Mouse (Mus musculus): ENCODE data around the gene Gli2. TPM values are rescaled to one million over a fixed set of nuclear protein-coding genes. Genes with fewer than 3 reads are reported as not detected.

Gene Gli2
- polyA plus RNA-seq, 1 experiment from 2014 or later = 12.9 TPM

DNA sequence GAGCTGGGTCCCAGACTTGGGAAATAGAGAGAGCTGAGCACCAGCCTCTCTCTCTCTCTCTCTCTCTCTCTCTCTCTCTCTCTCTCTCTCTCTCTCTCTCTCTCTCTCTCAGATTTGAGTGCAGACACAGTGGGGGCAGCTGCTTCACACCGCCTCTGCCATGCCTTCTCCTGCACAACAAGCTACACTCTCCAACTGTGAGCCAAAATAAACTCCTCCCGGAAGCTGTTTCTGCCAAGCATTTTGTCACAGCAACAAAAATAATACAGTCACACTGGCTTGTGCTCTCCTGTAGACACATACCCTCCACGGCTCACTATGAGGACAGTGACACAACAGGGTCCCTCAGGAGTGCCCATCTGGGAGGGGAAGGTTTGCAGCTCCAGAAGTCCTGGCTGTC is 36.6 kb downstream of the Gli2 start:
- WGBS = 88% methylated on average over 3 of the region's 3 CpGs

DNA sequence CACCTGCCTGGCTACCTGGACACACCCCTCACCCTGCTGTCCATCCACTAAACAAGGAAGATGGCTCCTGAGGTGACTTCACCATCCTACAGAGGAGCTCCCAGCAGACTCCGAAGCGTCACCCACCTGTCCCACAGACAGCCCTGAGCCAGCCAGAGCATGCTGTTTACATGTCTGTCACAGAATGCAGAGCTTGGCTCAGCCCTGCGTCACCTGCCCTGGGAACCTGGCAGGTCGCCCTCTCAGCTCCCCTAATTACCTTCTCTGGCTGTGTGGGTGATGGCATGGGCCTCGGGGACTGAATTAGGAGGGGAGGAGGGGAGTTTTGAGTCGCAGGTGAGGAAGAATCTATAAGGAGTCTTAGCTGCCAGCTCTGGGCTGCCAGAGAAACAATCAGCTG is 38.3 kb downstream of the Gli2 start:
- WGBS = 84% methylated on average over 6 of the region's 6 CpGs

More for the DNA sequence above, 36.6 kb downstream of the Gli2 start:
- H3K27ac ChIP-seq = no peak overlapping the region
- no peak for DNase-seq (ENCODE audit: extremely low spot score, low spot score)
- peaks cover 52% of the 10 kb centered on the region for H3K36me3 ChIP-seq (replicated peaks)
- no peak overlapping the region for H3K4me3 ChIP-seq
- H3K4me1 ChIP-seq = peaks cover 13% of the 10 kb centered on the region
- no peaks in the 10 kb centered on the region for H3K9me3 ChIP-seq
- H3K27me3 ChIP-seq (ENCODE audit: poor library complexity, severe bottlenecking) = no peaks in the 10 kb centered on the region

GRCm38 (mm10) chr1:119008949-119009348 is 44.5 kb downstream of the Gli2 start:
- Histone ChIP-seq H3K9me3 (no peaks in the 10 kb centered on the region), H3K4me3 (no peak overlapping the region), H3K27me3 (ENCODE audit: poor library complexity, severe bottlenecking) (no peaks in the 10 kb centered on the region), H3K4me1 (peaks cover 62% of the 10 kb centered on the region), H3K27ac (no peak overlapping the region), H3K36me3 (replicated peaks) (peaks cover 33% of the 10 kb centered on the region)
- DNase-seq (ENCODE audit: extremely low spot score, low spot score) = no peak

More for the DNA sequence above, 38.3 kb downstream of the Gli2 start:
- no peak overlapping the region for H3K4me3 ChIP-seq
- no peaks in the 10 kb centered on the region for H3K9me3 ChIP-seq
- H3K36me3 ChIP-seq (replicated peaks) = peaks cover 43% of the 10 kb centered on the region
- peaks cover 15% of the 10 kb centered on the region; the same call in 1 of the 2 replicates for H3K4me1 ChIP-seq
- no peak overlapping the region for H3K27ac ChIP-seq
- H3K27me3 ChIP-seq (ENCODE audit: poor library complexity, severe bottlenecking) = no peaks in the 10 kb centered on the region
- no peak for DNase-seq (ENCODE audit: extremely low spot score, low spot score)

- H3K4me1 ChIP-seq = peaks cover 67% of the 10 kb centered on the region
- H3K27me3 ChIP-seq (ENCODE audit: poor library complexity, severe bottlenecking) = no peaks in the 10 kb centered on the region
- WGBS = 53% methylated on average over 1 of the region's 1 CpGs
- H3K9me3 ChIP-seq = no peaks in the 10 kb centered on the region
- peaks cover 46% of the 10 kb centered on the region for H3K36me3 ChIP-seq (replicated peaks)
- no peak overlapping the region for H3K4me3 ChIP-seq
- H3K27ac ChIP-seq = 0 out of 2 replicates have a peak overlapping the region, but pooled peaks have one; percentile 2
- no peak for DNase-seq (ENCODE audit: extremely low spot score, low spot score)
Observed at GRCm38 (mm10) chr1:119003852-119004398, 49.5 kb downstream of the Gli2 start.

DNA sequence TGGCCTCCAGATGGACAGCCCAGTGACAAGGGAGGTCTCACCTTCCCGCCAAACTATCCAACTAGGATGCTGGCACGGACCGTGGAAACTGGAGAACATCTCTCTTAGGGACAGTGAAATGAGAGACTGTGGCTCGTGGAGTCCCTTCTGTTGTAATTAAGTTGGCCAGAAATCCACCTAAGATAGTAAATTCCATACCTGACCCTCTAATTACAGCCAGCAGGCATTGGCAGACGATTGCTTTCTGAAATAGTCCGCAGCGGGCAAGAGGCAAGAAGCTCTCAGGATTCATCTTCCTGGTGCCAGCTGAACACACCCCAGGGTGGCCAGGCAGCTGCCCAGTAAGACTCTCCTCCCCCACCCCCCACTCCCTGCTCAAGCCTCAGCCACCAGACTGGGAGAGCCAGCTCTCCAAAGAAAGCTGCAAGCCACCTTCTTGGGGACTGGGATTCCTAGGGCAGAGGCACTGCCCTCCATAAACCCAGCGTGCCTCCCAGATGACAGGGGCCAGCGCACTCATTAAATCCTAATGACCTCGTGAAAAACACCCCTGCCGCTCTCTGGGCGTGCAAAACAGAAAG is 51.9 kb downstream of the Gli2 start:
- Histone ChIP-seq H3K4me3 (no peak overlapping the region), H3K27me3 (ENCODE audit: poor library complexity, severe bottlenecking) (no peaks in the 10 kb centered on the region), H3K9me3 (no peaks in the 10 kb centered on the region), H3K4me1 (peaks cover 47% of the 10 kb centered on the region), H3K36me3 (replicated peaks) (peaks cover 63% of the 10 kb centered on the region), H3K27ac (peak overlapping the region; percentile 17; the same call in 1 of the 2 replicates)
- 47% methylated on average over 12 of the region's 12 CpGs for WGBS
- DNase-seq (ENCODE audit: extremely low spot score, low spot score) = no peak

- WGBS = 88% methylated on average over 8 of the region's 8 CpGs
- no peaks in the 10 kb centered on the region for H3K27me3 ChIP-seq (ENCODE audit: poor library complexity, severe bottlenecking)
- no peak for DNase-seq (ENCODE audit: extremely low spot score, low spot score)
- H3K4me1 ChIP-seq = no peaks in the 10 kb centered on the region
- peaks cover 86% of the 10 kb centered on the region for H3K36me3 ChIP-seq (replicated peaks)
- no peaks in the 10 kb centered on the region for H3K9me3 ChIP-seq
- no peak overlapping the region; the same call in 1 of the 2 replicates for H3K27ac ChIP-seq
- no peak overlapping the region for H3K4me3 ChIP-seq
Observed at GRCm38 (mm10) chr1:118994482-118995105, 58.8 kb downstream of the Gli2 start.

- H3K27ac ChIP-seq = no peak overlapping the region
- WGBS = 87% methylated on average over 5 of the region's 5 CpGs
- H3K4me1 ChIP-seq = no peaks in the 10 kb centered on the region
Observed at GRCm38 (mm10) chr1:118993775-118994174, 59.6 kb downstream of the Gli2 start.

GRCm38 (mm10) chr1:118988331-118988730 is 65.1 kb downstream of the Gli2 start:
- 83% methylated on average over 6 of the region's 6 CpGs for WGBS
- Histone ChIP-seq H3K27me3 (ENCODE audit: poor library complexity, severe bottlenecking) (no peaks in the 10 kb centered on the region), H3K9me3 (no peaks in the 10 kb centered on the region), H3K4me1 (peaks cover 24% of the 10 kb centered on the region), H3K4me3 (no peak overlapping the region), H3K27ac (no peak overlapping the region), H3K36me3 (replicated peaks) (peaks cover 64% of the 10 kb centered on the region)
- no peak for DNase-seq (ENCODE audit: extremely low spot score, low spot score)

More at GRCm38 (mm10) chr1:118993775-118994174, 59.6 kb downstream of the Gli2 start:
- no peak overlapping the region for H3K4me3 ChIP-seq
- DNase-seq (ENCODE audit: extremely low spot score, low spot score) = no peak
- H3K36me3 ChIP-seq (replicated peaks) = peaks cover 86% of the 10 kb centered on the region
- H3K27me3 ChIP-seq (ENCODE audit: poor library complexity, severe bottlenecking) = no peaks in the 10 kb centered on the region
- no peaks in the 10 kb centered on the region for H3K9me3 ChIP-seq

- H3K27me3 ChIP-seq (ENCODE audit: poor library complexity, severe bottlenecking) = no peaks in the 10 kb centered on the region
- H3K4me3 ChIP-seq = no peak overlapping the region
- H3K4me1 ChIP-seq = peaks cover 32% of the 10 kb centered on the region
- no peaks in the 10 kb centered on the region for H3K9me3 ChIP-seq
- no peak overlapping the region for H3K27ac ChIP-seq
- 96% methylated on average over 11 of the region's 11 CpGs for WGBS
- DNase-seq (ENCODE audit: extremely low spot score, low spot score) = no peak
- H3K36me3 ChIP-seq (replicated peaks) = peaks cover 56% of the 10 kb centered on the region
Observed at GRCm38 (mm10) chr1:118987538-118987937, 65.9 kb downstream of the Gli2 start.

DNA sequence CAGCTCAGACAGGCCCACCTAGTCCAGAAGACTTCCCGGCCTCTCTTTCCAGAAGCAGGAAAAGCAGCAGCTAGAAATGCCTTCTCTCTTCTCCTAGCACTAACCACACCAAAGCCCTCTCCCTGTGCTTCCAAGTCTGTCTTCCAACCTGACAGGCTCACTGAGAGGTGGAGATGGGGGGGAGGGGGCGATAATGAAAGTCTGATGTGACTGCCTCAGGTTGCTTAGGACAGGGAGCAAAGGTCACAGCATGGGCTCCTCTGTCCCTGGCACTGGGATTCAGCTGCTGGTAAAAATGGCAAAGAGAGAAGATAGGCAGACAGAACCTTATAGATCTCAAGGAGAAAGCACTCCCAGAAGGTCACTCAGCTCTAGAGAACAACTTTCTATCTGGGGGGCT is 70.0 kb downstream of the Gli2 start:
- H3K4me1 ChIP-seq = peaks cover 57% of the 10 kb centered on the region
- no peaks in the 10 kb centered on the region for H3K9me3 ChIP-seq
- H3K36me3 ChIP-seq (replicated peaks) = peaks cover 46% of the 10 kb centered on the region
- H3K27me3 ChIP-seq (ENCODE audit: poor library complexity, severe bottlenecking) = no peaks in the 10 kb centered on the region
- no peak for DNase-seq (ENCODE audit: extremely low spot score, low spot score)
- WGBS = 23% methylated on average over 2 of the region's 2 CpGs
- H3K4me3 ChIP-seq = no peak overlapping the region
- peak overlapping the region; percentile 48 for H3K27ac ChIP-seq

- Histone ChIP-seq H3K4me3 (peak overlapping the region; percentile 5; the same call in 1 of the 2 replicates), H3K27ac (peak overlapping the region; percentile 48), H3K27me3 (ENCODE audit: poor library complexity, severe bottlenecking) (no peaks in the 10 kb centered on the region), H3K36me3 (replicated peaks) (peaks cover 41% of the 10 kb centered on the region), H3K4me1 (peaks cover 57% of the 10 kb centered on the region), H3K9me3 (no peaks in the 10 kb centered on the region)
- 2% methylated on average over 5 of the region's 5 CpGs for WGBS
- DNase-seq (ENCODE audit: extremely low spot score, low spot score) = no peak
Observed at GRCm38 (mm10) chr1:118982805-118983211, 70.6 kb downstream of the Gli2 start.

DNA sequence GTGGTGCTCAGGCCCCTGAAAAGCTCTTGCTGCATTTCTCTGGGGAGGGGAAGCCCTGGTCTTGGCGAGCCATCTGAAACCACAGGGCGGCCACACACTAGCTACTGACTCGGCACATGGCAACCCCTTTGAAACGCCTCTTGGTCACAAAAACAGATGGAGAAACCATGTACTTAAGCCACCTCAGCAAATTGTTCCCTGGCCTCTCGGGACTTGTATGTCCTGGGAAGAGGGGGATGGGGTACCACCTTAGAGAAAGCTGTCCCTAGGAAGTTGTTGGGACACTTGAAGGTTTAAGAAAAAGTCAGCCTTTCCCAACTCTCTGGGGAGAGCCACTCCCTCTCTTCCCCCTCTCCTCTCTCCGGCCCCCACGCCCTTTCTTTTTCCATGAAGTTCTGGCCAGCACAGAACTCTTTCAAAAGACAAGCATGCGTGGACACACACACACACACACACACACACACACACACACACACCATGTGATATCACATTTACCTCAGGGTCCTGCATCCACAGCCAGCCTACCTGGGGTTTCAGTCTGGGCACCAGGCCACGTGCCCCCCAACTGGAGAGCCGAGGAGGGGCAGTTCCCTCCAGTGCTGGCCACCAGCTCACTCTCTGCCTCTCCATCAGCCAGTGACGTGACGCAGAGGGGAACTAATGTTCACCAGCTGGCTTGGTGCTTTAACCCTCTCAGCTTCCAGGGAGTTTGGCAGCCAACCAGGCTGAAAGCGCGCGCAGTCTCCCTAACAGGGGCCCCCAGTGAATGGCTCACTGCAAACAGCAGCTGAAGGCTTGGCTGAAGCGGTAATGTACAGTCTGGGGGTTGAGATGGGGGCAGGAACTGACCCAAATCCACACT is 71.2 kb downstream of the Gli2 start:
- DNase-seq (ENCODE audit: extremely low spot score, low spot score) = peak; percentile 61
- 33% methylated on average over 16 of the region's 16 CpGs for WGBS
- H3K27ac ChIP-seq = peak overlapping the region; percentile 48

More for the DNA sequence above, 71.2 kb downstream of the Gli2 start:
- Histone ChIP-seq H3K27me3 (ENCODE audit: poor library complexity, severe bottlenecking) (no peaks in the 10 kb centered on the region), H3K36me3 (replicated peaks) (peaks cover 35% of the 10 kb centered on the region), H3K9me3 (no peaks in the 10 kb centered on the region), H3K4me3 (peak overlapping the region; percentile 5; the same call in 1 of the 2 replicates), H3K4me1 (peaks cover 57% of the 10 kb centered on the region)
